Mouse (Mus musculus): ENCODE measurements around the gene Tmem135. TPM values are rescaled to one million over a fixed set of nuclear protein-coding genes. Genes with fewer than 3 reads are reported as not detected.
A peak's percentile ranks its signal among the peaks of the same experiment; 100 is the strongest.

Gene Tmem135
- 29.4 and 34.3 TPM in 2 replicates for polyA plus RNA-seq (2015; fragmentation: Nextera tagmentation; extraction: Ambion mirVana)

GRCm38 (mm10) chr7:89404081-89404733 lies at the start of gene Tmem135, which contains the start of gene Fzd4:
TSS of gene Tmem135 (minus strand) at chr7:89404222.
TSS of gene Fzd4 (plus strand) at chr7:89404355.
- H3K27ac ChIP-seq (ENCODE audit: low read depth, low read length) = peak within 1 kb of the TSS; percentile 80
- ATAC-seq = peak; percentile 97
- no peaks in the 10 kb centered on the region for H3K27me3 ChIP-seq (replicated peaks; ENCODE audit: control insufficient read depth, insufficient read depth, low read length)
- 1% methylated on average over 48 of the region's 62 CpGs for WGBS
- peaks cover 8% of the 10 kb centered on the region for H3K4me1 ChIP-seq (ENCODE audit: control insufficient read depth, insufficient read depth, low read depth, low read length)
- H3K4me2 ChIP-seq (ENCODE audit: low read length) = peak within 1 kb of the TSS; percentile 97
- no peaks in the 10 kb centered on the region; the same call in 1 of the 2 replicates for H3K36me3 ChIP-seq (ENCODE audit: control insufficient read depth, insufficient read depth, low read length)
- peak within 1 kb of the TSS; percentile 78 for H3K9ac ChIP-seq (ENCODE audit: low read depth, low read length)
- H3K9me3 ChIP-seq (ENCODE audit: control insufficient read depth, low read length) = no peaks in the 10 kb centered on the region
- peak within 1 kb of the TSS; percentile 74 for H3K4me3 ChIP-seq (ENCODE audit: low read length)

GRCm38 (mm10) chr7:89450312-89450711 lies 46.3 kb upstream of the Tmem135 start:
- Histone ChIP-seq H3K27me3 (replicated peaks; ENCODE audit: control insufficient read depth, insufficient read depth, low read length) (no peaks in the 10 kb centered on the region), H3K4me1 (ENCODE audit: control insufficient read depth, insufficient read depth, low read depth, low read length) (no peaks in the 10 kb centered on the region), H3K36me3 (ENCODE audit: control insufficient read depth, insufficient read depth, low read length) (no peaks in the 10 kb centered on the region), H3K4me3 (ENCODE audit: low read length) (no peak overlapping the region), H3K27ac (ENCODE audit: low read depth, low read length) (no peak overlapping the region), H3K9ac (ENCODE audit: low read depth, low read length) (no peak overlapping the region), H3K4me2 (ENCODE audit: low read length) (no peak overlapping the region), H3K9me3 (ENCODE audit: control insufficient read depth, low read length) (no peaks in the 10 kb centered on the region)
- no peak for ATAC-seq
- 63% methylated on average over 2 of the region's 2 CpGs for WGBS

- H3K36me3 ChIP-seq (ENCODE audit: control insufficient read depth, insufficient read depth, low read length) = no peaks in the 10 kb centered on the region
- H3K4me2 ChIP-seq (ENCODE audit: low read length) = no peak overlapping the region
- H3K9me3 ChIP-seq (ENCODE audit: control insufficient read depth, low read length) = no peaks in the 10 kb centered on the region
- WGBS = 87% methylated on average over 4 of the region's 4 CpGs
- no peaks in the 10 kb centered on the region for H3K27me3 ChIP-seq (replicated peaks; ENCODE audit: control insufficient read depth, insufficient read depth, low read length)
- no peak overlapping the region for H3K9ac ChIP-seq (ENCODE audit: low read depth, low read length)
- H3K27ac ChIP-seq (ENCODE audit: low read depth, low read length) = no peak overlapping the region
- H3K4me1 ChIP-seq (ENCODE audit: control insufficient read depth, insufficient read depth, low read depth, low read length) = no peaks in the 10 kb centered on the region
- H3K4me3 ChIP-seq (ENCODE audit: low read length) = no peak overlapping the region
- ATAC-seq = no peak
These were observed 41.1 kb upstream of the Tmem135 start for GRCm38 (mm10) chr7:89445137-89445536.

GRCm38 (mm10) chr7:89442242-89442641 lies 38.2 kb upstream of the Tmem135 start:
- no peaks in the 10 kb centered on the region for H3K36me3 ChIP-seq (ENCODE audit: control insufficient read depth, insufficient read depth, low read length)
- ATAC-seq = no peak
- H3K4me2 ChIP-seq (ENCODE audit: low read length) = no peak overlapping the region
- H3K9me3 ChIP-seq (ENCODE audit: control insufficient read depth, low read length) = no peaks in the 10 kb centered on the region
- H3K27ac ChIP-seq (ENCODE audit: low read depth, low read length) = no peak overlapping the region
- H3K4me3 ChIP-seq (ENCODE audit: low read length) = no peak overlapping the region
- H3K27me3 ChIP-seq (replicated peaks; ENCODE audit: control insufficient read depth, insufficient read depth, low read length) = no peaks in the 10 kb centered on the region
- no peaks in the 10 kb centered on the region for H3K4me1 ChIP-seq (ENCODE audit: control insufficient read depth, insufficient read depth, low read depth, low read length)
- H3K9ac ChIP-seq (ENCODE audit: low read depth, low read length) = no peak overlapping the region
- 58% methylated on average over 4 of the region's 4 CpGs for WGBS

GRCm38 (mm10) chr7:89441291-89441690 lies 37.3 kb upstream of the Tmem135 start:
- WGBS = 82% methylated on average over 7 of the region's 7 CpGs

GRCm38 (mm10) chr7:89437589-89437988 lies 33.6 kb upstream of the Tmem135 start:
- H3K36me3 ChIP-seq (ENCODE audit: control insufficient read depth, insufficient read depth, low read length) = no peaks in the 10 kb centered on the region
- 0 out of 2 replicates have a peak, but pooled peaks have one; percentile 34 for ATAC-seq
- H3K9me3 ChIP-seq (ENCODE audit: control insufficient read depth, low read length) = no peaks in the 10 kb centered on the region
- no peak overlapping the region for H3K27ac ChIP-seq (ENCODE audit: low read depth, low read length)
- H3K9ac ChIP-seq (ENCODE audit: low read depth, low read length) = no peak overlapping the region
- no peaks in the 10 kb centered on the region for H3K4me1 ChIP-seq (ENCODE audit: control insufficient read depth, insufficient read depth, low read depth, low read length)
- H3K4me2 ChIP-seq (ENCODE audit: low read length) = no peak overlapping the region
- H3K27me3 ChIP-seq (replicated peaks; ENCODE audit: control insufficient read depth, insufficient read depth, low read length) = no peaks in the 10 kb centered on the region
- WGBS = 50% methylated on average over 4 of the region's 4 CpGs
- no peak overlapping the region for H3K4me3 ChIP-seq (ENCODE audit: low read length)

More at GRCm38 (mm10) chr7:89441291-89441690, 37.3 kb upstream of the Tmem135 start:
- Histone ChIP-seq H3K4me2 (ENCODE audit: low read length) (no peak overlapping the region), H3K9me3 (ENCODE audit: control insufficient read depth, low read length) (no peaks in the 10 kb centered on the region), H3K27ac (ENCODE audit: low read depth, low read length) (no peak overlapping the region), H3K4me1 (ENCODE audit: control insufficient read depth, insufficient read depth, low read depth, low read length) (no peaks in the 10 kb centered on the region), H3K4me3 (ENCODE audit: low read length) (no peak overlapping the region), H3K9ac (ENCODE audit: low read depth, low read length) (no peak overlapping the region), H3K36me3 (ENCODE audit: control insufficient read depth, insufficient read depth, low read length) (no peaks in the 10 kb centered on the region), H3K27me3 (replicated peaks; ENCODE audit: control insufficient read depth, insufficient read depth, low read length) (no peaks in the 10 kb centered on the region)
- no peak for ATAC-seq

- Histone ChIP-seq H3K36me3 (ENCODE audit: control insufficient read depth, insufficient read depth, low read length) (no peaks in the 10 kb centered on the region), H3K9ac (ENCODE audit: low read depth, low read length) (no peak overlapping the region), H3K27ac (ENCODE audit: low read depth, low read length) (no peak overlapping the region), H3K4me2 (ENCODE audit: low read length) (no peak overlapping the region), H3K4me3 (ENCODE audit: low read length) (no peak overlapping the region), H3K27me3 (replicated peaks; ENCODE audit: control insufficient read depth, insufficient read depth, low read length) (no peaks in the 10 kb centered on the region), H3K9me3 (ENCODE audit: control insufficient read depth, low read length) (no peaks in the 10 kb centered on the region), H3K4me1 (ENCODE audit: control insufficient read depth, insufficient read depth, low read depth, low read length) (no peaks in the 10 kb centered on the region)
- ATAC-seq = no peak
- 91% methylated on average over 5 of the region's 5 CpGs for WGBS
These were observed 32.4 kb upstream of the Tmem135 start for GRCm38 (mm10) chr7:89436404-89436803.

GRCm38 (mm10) chr7:89433893-89434616 lies 30.0 kb upstream of the Tmem135 start:
- Histone ChIP-seq H3K27ac (ENCODE audit: low read depth, low read length) (no peak overlapping the region), H3K4me2 (ENCODE audit: low read length) (no peak overlapping the region), H3K4me1 (ENCODE audit: control insufficient read depth, insufficient read depth, low read depth, low read length) (no peaks in the 10 kb centered on the region), H3K9ac (ENCODE audit: low read depth, low read length) (no peak overlapping the region), H3K4me3 (ENCODE audit: low read length) (no peak overlapping the region), H3K27me3 (replicated peaks; ENCODE audit: control insufficient read depth, insufficient read depth, low read length) (no peaks in the 10 kb centered on the region), H3K9me3 (ENCODE audit: control insufficient read depth, low read length) (no peaks in the 10 kb centered on the region), H3K36me3 (ENCODE audit: control insufficient read depth, insufficient read depth, low read length) (no peaks in the 10 kb centered on the region)
- 53% methylated on average over 8 of the region's 8 CpGs for WGBS
- no peak for ATAC-seq

GRCm38 (mm10) chr7:89433193-89433892 lies 29.3 kb upstream of the Tmem135 start:
- H3K9ac ChIP-seq (ENCODE audit: low read depth, low read length) = no peak overlapping the region
- no peak for ATAC-seq
- WGBS = 56% methylated on average over 9 of the region's 9 CpGs

More at GRCm38 (mm10) chr7:89433193-89433892, 29.3 kb upstream of the Tmem135 start:
- H3K4me1 ChIP-seq (ENCODE audit: control insufficient read depth, insufficient read depth, low read depth, low read length) = no peaks in the 10 kb centered on the region
- no peak overlapping the region for H3K4me2 ChIP-seq (ENCODE audit: low read length)
- H3K27me3 ChIP-seq (replicated peaks; ENCODE audit: control insufficient read depth, insufficient read depth, low read length) = no peaks in the 10 kb centered on the region
- no peaks in the 10 kb centered on the region for H3K36me3 ChIP-seq (ENCODE audit: control insufficient read depth, insufficient read depth, low read length)
- no peak overlapping the region for H3K27ac ChIP-seq (ENCODE audit: low read depth, low read length)
- no peak overlapping the region for H3K4me3 ChIP-seq (ENCODE audit: low read length)
- H3K9me3 ChIP-seq (ENCODE audit: control insufficient read depth, low read length) = no peaks in the 10 kb centered on the region

Data from hindbrain, embryonic 16.5 days (tissue).